Mouse (Mus musculus): ENCODE measurements at regions not wholly inside any gene's neighbourhood (a gene's known extent, or its start where the extent isn't known, plus 50 kb on each side); places are given as distances from the start of the nearest gene placed in this dataset.

GRCm38 (mm10) chr16:75487915-75488314 lies 97.9 kb downstream of the Lipi start:
- Histone ChIP-seq H3K27me3 (replicated peaks; ENCODE audit: control insufficient read depth, insufficient read depth, low read length) (no peaks in the 10 kb centered on the region), H3K9ac (ENCODE audit: low read depth, low read length) (no peak overlapping the region), H3K4me3 (ENCODE audit: low read length) (no peak overlapping the region)

DNA sequence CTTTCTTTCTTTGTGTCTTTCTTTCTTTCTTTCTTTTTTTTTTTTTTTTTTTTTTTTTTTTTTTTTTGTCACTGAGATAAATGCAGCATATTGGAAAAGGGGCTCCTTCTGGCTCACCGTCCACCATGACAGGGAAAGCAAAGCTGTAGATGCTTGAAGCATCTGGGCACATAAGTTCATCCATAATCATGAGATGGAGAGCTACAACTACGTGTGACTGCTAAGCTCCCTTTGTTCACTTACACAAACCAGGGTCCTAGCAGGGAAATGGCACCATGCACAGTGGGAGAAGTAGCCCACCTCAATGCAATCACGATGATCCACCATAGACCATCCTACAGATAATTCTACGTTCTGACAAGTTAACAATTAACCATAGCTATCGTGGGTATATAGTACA lies 102.0 kb downstream of the Lipi start:
- Histone ChIP-seq H3K4me2 (ENCODE audit: low read length) (no peak overlapping the region), H3K27ac (ENCODE audit: low read depth, low read length) (no peak overlapping the region), H3K9ac (ENCODE audit: low read depth, low read length) (no peak overlapping the region), H3K36me3 (ENCODE audit: control insufficient read depth, insufficient read depth, low read length) (no peaks in the 10 kb centered on the region), H3K27me3 (replicated peaks; ENCODE audit: control insufficient read depth, insufficient read depth, low read length) (no peaks in the 10 kb centered on the region), H3K4me3 (ENCODE audit: low read length) (no peak overlapping the region), H3K9me3 (ENCODE audit: control insufficient read depth, low read length) (no peaks in the 10 kb centered on the region), H3K4me1 (ENCODE audit: control insufficient read depth, insufficient read depth, low read depth, low read length) (no peaks in the 10 kb centered on the region)
- 74% methylated on average over 5 of the region's 5 CpGs for WGBS
- no peak for ATAC-seq

More at GRCm38 (mm10) chr16:75487915-75488314, 97.9 kb downstream of the Lipi start:
- 79% methylated on average over 4 of the region's 4 CpGs for WGBS
- Histone ChIP-seq H3K4me1 (ENCODE audit: control insufficient read depth, insufficient read depth, low read depth, low read length) (no peaks in the 10 kb centered on the region), H3K9me3 (ENCODE audit: control insufficient read depth, low read length) (no peaks in the 10 kb centered on the region), H3K4me2 (ENCODE audit: low read length) (no peak overlapping the region), H3K27ac (ENCODE audit: low read depth, low read length) (no peak overlapping the region), H3K36me3 (ENCODE audit: control insufficient read depth, insufficient read depth, low read length) (no peaks in the 10 kb centered on the region)
- ATAC-seq = no peak

- no peak for ATAC-seq
- WGBS = 89% methylated on average over 6 of the region's 6 CpGs
- Histone ChIP-seq H3K9ac (ENCODE audit: low read depth, low read length) (no peak overlapping the region), H3K4me1 (ENCODE audit: control insufficient read depth, insufficient read depth, low read depth, low read length) (no peaks in the 10 kb centered on the region), H3K27me3 (replicated peaks; ENCODE audit: control insufficient read depth, insufficient read depth, low read length) (no peaks in the 10 kb centered on the region), H3K36me3 (ENCODE audit: control insufficient read depth, insufficient read depth, low read length) (no peaks in the 10 kb centered on the region), H3K9me3 (ENCODE audit: control insufficient read depth, low read length) (no peaks in the 10 kb centered on the region), H3K4me2 (ENCODE audit: low read length) (no peak overlapping the region), H3K27ac (ENCODE audit: low read depth, low read length) (no peak overlapping the region), H3K4me3 (ENCODE audit: low read length) (no peak overlapping the region)
Observed at GRCm38 (mm10) chr16:75465420-75465975, 120.4 kb downstream of the Lipi start.

GRCm38 (mm10) chr16:75462136-75462535 lies 123.7 kb downstream of the Lipi start:
- ATAC-seq = no peak
- Histone ChIP-seq H3K4me3 (ENCODE audit: low read length) (no peak overlapping the region), H3K36me3 (ENCODE audit: control insufficient read depth, insufficient read depth, low read length) (no peaks in the 10 kb centered on the region), H3K9ac (ENCODE audit: low read depth, low read length) (no peak overlapping the region), H3K4me1 (ENCODE audit: control insufficient read depth, insufficient read depth, low read depth, low read length) (no peaks in the 10 kb centered on the region), H3K27ac (ENCODE audit: low read depth, low read length) (no peak overlapping the region), H3K4me2 (ENCODE audit: low read length) (no peak overlapping the region), H3K27me3 (replicated peaks; ENCODE audit: control insufficient read depth, insufficient read depth, low read length) (no peaks in the 10 kb centered on the region), H3K9me3 (ENCODE audit: control insufficient read depth, low read length) (no peaks in the 10 kb centered on the region)
- 63% methylated on average over 3 of the region's 3 CpGs for WGBS

- no peaks in the 10 kb centered on the region for H3K4me1 ChIP-seq (ENCODE audit: control insufficient read depth, insufficient read depth, low read depth, low read length)
- H3K27me3 ChIP-seq (replicated peaks; ENCODE audit: control insufficient read depth, insufficient read depth, low read length) = no peaks in the 10 kb centered on the region
- peak overlapping the region; percentile 41 for H3K4me3 ChIP-seq (ENCODE audit: low read length)
- no peaks in the 10 kb centered on the region for H3K9me3 ChIP-seq (ENCODE audit: control insufficient read depth, low read length)
- H3K36me3 ChIP-seq (ENCODE audit: control insufficient read depth, insufficient read depth, low read length) = no peaks in the 10 kb centered on the region
- WGBS = 1% methylated on average over 14 of the region's 14 CpGs
- no peak overlapping the region for H3K27ac ChIP-seq (ENCODE audit: low read depth, low read length)
- H3K9ac ChIP-seq (ENCODE audit: low read depth, low read length) = peak overlapping the region; percentile 50
- peak; percentile 94 for ATAC-seq
- H3K4me2 ChIP-seq (ENCODE audit: low read length) = peak overlapping the region; percentile 62
Observed at GRCm38 (mm10) chr16:75446901-75447514, 138.9 kb downstream of the Lipi start.

- WGBS = 91% methylated on average over 3 of the region's 3 CpGs
- no peak for ATAC-seq
Observed at GRCm38 (mm10) chr16:75439296-75439695, 146.6 kb downstream of the Lipi start.

GRCm38 (mm10) chr16:75433227-75433626 lies 152.6 kb downstream of the Lipi start:
- no peaks in the 10 kb centered on the region for H3K36me3 ChIP-seq (ENCODE audit: control insufficient read depth, insufficient read depth, low read length)
- no peaks in the 10 kb centered on the region for H3K4me1 ChIP-seq (ENCODE audit: control insufficient read depth, insufficient read depth, low read depth, low read length)
- WGBS = 69% methylated on average over 6 of the region's 6 CpGs
- no peak overlapping the region for H3K4me2 ChIP-seq (ENCODE audit: low read length)
- H3K9me3 ChIP-seq (ENCODE audit: control insufficient read depth, low read length) = no peaks in the 10 kb centered on the region
- H3K27me3 ChIP-seq (replicated peaks; ENCODE audit: control insufficient read depth, insufficient read depth, low read length) = no peaks in the 10 kb centered on the region
- H3K27ac ChIP-seq (ENCODE audit: low read depth, low read length) = no peak overlapping the region
- no peak for ATAC-seq
- no peak overlapping the region for H3K4me3 ChIP-seq (ENCODE audit: low read length)
- no peak overlapping the region for H3K9ac ChIP-seq (ENCODE audit: low read depth, low read length)

More at GRCm38 (mm10) chr16:75439296-75439695, 146.6 kb downstream of the Lipi start:
- Histone ChIP-seq H3K4me3 (ENCODE audit: low read length) (no peak overlapping the region), H3K36me3 (ENCODE audit: control insufficient read depth, insufficient read depth, low read length) (no peaks in the 10 kb centered on the region), H3K27me3 (replicated peaks; ENCODE audit: control insufficient read depth, insufficient read depth, low read length) (no peaks in the 10 kb centered on the region), H3K9me3 (ENCODE audit: control insufficient read depth, low read length) (no peaks in the 10 kb centered on the region), H3K27ac (ENCODE audit: low read depth, low read length) (no peak overlapping the region), H3K4me2 (ENCODE audit: low read length) (no peak overlapping the region), H3K4me1 (ENCODE audit: control insufficient read depth, insufficient read depth, low read depth, low read length) (no peaks in the 10 kb centered on the region), H3K9ac (ENCODE audit: low read depth, low read length) (no peak overlapping the region)

DNA sequence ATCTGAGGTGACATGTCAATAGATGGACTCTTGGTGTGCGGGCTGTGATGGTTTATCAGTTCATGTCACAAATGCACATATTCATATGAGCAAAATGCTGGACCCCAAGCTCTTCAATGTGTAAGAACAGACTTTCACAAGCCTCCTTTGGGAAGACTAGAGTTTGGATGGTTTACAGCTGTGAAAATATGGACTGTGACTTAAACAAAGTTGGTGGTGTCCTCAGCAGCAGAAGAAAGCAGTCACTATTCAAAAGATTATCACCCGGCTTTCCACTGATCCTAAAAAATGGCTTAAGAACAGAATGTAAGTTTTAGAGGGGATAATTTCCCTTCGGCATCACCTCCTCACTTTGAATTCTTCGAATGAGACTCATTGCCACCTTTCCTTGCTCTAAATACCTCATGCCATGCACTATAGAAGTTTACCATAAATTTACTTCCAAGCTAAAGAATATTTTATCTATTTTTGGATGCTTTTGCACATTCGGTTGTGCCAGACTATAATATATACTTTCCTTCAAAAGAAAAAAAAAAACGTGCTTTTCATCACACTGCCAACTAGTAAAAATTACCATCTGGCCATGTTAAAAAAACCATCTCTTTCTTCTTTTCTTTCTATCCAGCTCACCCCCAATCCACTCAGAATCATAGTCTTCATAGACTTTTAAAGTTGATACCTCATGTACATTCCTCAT lies 201.2 kb downstream of the Lipi start:
- Histone ChIP-seq H3K9me3 (ENCODE audit: control insufficient read depth, low read length) (no peaks in the 10 kb centered on the region), H3K4me1 (ENCODE audit: control insufficient read depth, insufficient read depth, low read depth, low read length) (no peaks in the 10 kb centered on the region), H3K4me2 (ENCODE audit: low read length) (no peak overlapping the region), H3K4me3 (ENCODE audit: low read length) (no peak overlapping the region), H3K9ac (ENCODE audit: low read depth, low read length) (no peak overlapping the region), H3K36me3 (ENCODE audit: control insufficient read depth, insufficient read depth, low read length) (no peaks in the 10 kb centered on the region), H3K27me3 (replicated peaks; ENCODE audit: control insufficient read depth, insufficient read depth, low read length) (no peaks in the 10 kb centered on the region), H3K27ac (ENCODE audit: low read depth, low read length) (no peak overlapping the region)
- 85% methylated on average over 6 of the region's 6 CpGs for WGBS
- ATAC-seq = no peak

DNA sequence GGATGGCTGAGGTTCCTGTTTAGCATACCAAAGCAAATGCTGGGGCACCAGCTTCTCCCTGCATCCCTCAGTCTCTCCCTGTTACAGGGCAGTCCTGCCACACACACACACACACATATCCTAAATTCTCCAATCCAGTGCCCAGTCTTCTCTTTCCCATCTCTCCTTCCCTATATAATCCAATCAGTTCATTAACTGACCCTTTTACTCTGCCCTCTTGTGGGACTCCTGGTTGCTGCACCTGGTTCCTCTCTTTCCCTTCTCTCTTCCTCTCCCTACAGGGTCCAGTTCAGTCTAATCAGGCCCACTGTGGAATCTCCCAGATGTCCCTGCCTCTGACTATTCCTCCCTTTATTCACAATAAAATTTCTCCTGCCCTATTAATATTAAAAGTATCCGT lies 204.7 kb downstream of the Lipi start:
- ATAC-seq = no peak
- H3K4me2 ChIP-seq (ENCODE audit: low read length) = no peak overlapping the region
- WGBS = 63% methylated on average over 1 of the region's 1 CpGs

More for the DNA sequence above, 204.7 kb downstream of the Lipi start:
- Histone ChIP-seq H3K27me3 (replicated peaks; ENCODE audit: control insufficient read depth, insufficient read depth, low read length) (no peaks in the 10 kb centered on the region), H3K9ac (ENCODE audit: low read depth, low read length) (no peak overlapping the region), H3K4me3 (ENCODE audit: low read length) (no peak overlapping the region), H3K36me3 (ENCODE audit: control insufficient read depth, insufficient read depth, low read length) (no peaks in the 10 kb centered on the region), H3K4me1 (ENCODE audit: control insufficient read depth, insufficient read depth, low read depth, low read length) (no peaks in the 10 kb centered on the region), H3K9me3 (ENCODE audit: control insufficient read depth, low read length) (no peaks in the 10 kb centered on the region), H3K27ac (ENCODE audit: low read depth, low read length) (no peak overlapping the region)

Data from hindbrain, embryonic 16.5 days (tissue).